Mouse (Mus musculus) c-Kit-positive CD71-positive TER-119-positive erythroid progenitor cells, embryonic 14.5 days (primary cell): ENCODE measurements around the gene Tmem255b.

Experiments used
- DNase-seq: peaks from one replicate; pipeline ENCODE4 v3.0.0-alpha.2; 2013; ENCODE audit warnings: low spot score

Tmem255b gene

GRCm38 (mm10) chr8:13434889-13435288 lies at the start of gene Tmem255b:
Gene Tmem255b (plus strand): TSS chr8:13435189.
- DNase-seq: no peak

DNA sequence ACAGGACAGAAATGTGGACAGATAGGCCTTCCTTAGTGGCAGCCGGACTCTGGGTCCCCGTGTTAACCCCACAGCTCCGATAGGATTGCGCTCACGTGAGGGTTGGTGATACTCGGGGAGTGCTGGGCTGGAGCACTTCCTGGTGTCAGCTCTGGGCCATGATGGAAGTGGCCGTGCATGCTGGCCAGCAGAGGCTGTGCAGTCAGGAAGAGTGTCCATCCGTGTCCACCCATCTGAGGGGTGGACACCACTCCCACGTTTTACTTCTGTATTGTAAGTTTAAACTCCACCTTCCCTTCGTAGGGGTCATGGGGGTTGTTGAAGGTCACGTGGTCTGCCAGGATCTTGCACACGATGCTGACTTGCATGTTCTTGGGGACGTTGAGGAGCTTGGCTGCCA lies 48.6 kb upstream of the Tmem255b start:
- no peak for DNase-seq

DNA sequence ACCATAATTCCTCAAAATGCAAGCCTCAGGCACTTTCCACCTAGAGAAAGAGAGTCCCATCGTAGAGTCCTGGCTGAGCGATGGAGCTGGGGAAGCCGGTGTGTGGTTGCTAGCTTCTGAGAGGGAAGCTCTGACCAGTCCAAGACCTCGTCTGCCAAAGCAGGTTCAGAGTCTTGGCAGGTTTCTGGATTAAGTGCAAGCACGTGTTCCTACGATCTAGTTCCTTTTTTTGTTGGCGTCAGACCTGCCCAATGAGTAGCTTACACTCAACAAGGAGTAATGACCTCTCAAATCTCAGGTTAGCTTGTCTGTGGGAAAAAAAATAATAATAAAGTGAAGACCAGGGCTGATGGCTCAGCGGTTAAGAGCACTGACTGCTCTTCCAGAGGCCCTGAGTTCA lies 47.3 kb upstream of the Tmem255b start:
- DNase-seq: no peak

GRCm38 (mm10) chr8:13388744-13389143 lies 46.2 kb upstream of the Tmem255b start:
- no peak for DNase-seq

GRCm38 (mm10) chr8:13393869-13394268 lies 41.1 kb upstream of the Tmem255b start:
- no peak for DNase-seq

DNA sequence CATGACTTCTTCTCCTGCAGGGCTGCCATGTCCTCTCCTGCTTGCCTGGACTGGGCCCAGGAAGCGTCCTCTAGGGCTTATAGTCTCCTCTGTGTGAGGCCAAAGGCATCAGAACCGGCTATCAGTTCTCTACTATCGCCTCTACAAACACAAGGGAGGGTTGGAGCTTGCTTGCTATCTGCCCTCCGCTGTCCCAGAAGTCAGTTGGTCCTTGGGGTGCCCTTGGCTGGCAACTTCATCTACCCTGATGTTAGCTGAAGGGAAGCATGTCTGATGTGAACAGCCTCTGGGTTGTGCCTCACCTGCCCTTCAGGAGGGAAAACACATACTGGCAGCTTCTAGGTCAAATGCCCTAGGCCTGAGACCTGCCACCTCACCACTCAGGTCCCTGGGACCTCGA lies 38.3 kb upstream of the Tmem255b start, which contains the start of gene Atp4b:
Gene Atp4b (minus strand): TSS at position 101 of the 400 bp plus-strand sequence.
- DNase-seq: no peak

GRCm38 (mm10) chr8:13403517-13403916 lies 31.5 kb upstream of the Tmem255b start:
- no peak for DNase-seq

DNA sequence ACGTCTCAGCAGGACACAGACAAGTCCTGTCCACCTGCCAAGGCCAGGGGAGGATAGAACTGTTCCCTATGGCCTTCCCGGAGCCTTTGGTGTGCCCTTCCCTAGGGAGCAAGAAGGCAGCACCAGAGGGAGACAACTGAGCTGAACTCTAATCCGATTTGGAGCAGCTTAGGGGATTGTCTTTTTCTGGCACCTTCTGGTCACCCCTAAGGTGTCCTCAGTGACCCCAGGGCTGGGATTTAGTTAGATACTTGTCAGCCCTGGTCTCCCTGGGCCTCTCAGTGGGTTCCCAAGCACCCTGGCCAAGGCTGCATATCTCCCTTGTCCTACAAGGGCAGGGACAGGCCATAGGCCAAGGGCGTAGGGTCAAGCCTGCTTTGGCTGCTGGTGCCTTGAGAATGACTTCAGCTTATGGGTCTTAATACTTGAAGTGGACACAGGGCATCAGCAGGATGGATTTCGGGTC lies 30.3 kb upstream of the Tmem255b start, which contains the start of gene Grk1:
Gene Grk1 (plus strand): TSS at position 416 of the 466 bp plus-strand sequence.
- no peak for DNase-seq

DNA sequence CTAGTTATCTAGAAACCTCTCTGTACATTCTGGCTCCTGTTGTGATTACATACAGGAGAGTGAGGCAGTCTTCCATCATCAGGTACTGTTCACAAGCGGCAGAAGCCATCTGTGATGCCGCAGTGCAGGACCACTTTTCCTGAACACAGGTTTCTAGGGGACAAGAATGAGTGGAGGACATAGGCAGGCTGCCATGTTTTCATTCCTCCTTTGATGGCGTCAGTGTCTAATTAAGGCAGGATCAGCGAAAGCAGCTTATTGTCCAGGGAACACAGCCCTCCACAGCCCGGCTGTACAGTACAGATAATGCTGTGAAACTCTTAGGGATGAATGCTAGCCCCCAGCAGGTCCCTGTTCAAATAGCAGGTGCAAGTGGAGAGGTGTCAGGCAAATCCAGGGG lies 29.0 kb upstream of the Tmem255b start:
- DNase-seq: no peak

DNA sequence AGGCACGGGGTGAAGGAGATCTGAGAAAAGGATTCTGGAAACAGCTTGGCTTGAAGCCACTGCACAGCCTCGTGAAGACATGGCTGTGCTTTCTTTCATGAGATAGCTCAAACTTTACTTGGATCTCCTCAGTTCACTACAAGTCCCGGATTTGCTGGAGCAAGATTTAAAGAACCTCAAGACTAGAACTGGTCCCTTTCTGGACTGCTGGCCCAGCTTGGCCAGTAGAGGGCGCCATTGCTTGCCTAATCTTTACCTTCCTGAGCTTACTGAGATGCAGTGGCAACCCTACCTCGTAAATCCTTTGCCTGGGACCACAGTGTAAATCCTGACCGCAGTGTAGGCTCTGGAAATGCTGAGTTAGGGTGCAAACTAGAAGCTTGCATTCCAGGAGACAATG lies 23.4 kb upstream of the Tmem255b start:
- DNase-seq: peak; percentile 48

- DNase-seq: peak; percentile 47
Observed at GRCm38 (mm10) chr8:13412891-13413558, 22.0 kb upstream of the Tmem255b start.

DNA sequence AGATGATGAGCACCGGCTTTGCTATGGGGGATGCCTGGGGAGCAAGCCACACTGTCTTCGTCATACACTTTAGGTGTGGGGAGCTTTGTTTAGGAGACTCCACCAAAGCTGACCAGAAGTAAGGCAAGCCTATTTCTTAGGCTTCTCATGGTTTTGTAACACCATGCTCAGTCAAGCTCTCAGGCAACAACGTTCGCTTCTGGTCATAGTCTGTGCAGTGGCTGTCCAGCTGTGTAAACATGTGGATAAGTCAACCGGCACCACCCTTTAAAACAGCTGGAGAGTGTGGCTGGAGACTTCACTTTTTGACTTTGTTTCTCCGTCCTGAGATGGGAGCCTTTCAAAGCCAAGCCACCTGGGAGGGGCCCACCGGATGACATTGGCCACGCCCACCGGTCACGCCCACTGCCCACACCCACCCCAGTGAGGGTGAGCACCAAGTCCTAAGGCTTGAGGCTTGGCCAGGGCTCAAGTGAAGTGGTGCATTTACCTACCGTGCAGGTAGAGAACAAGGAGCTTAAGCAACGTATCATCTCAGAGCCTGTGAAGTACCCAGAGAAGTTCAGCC lies 21.1 kb upstream of the Tmem255b start:
- DNase-seq: no peak

DNA sequence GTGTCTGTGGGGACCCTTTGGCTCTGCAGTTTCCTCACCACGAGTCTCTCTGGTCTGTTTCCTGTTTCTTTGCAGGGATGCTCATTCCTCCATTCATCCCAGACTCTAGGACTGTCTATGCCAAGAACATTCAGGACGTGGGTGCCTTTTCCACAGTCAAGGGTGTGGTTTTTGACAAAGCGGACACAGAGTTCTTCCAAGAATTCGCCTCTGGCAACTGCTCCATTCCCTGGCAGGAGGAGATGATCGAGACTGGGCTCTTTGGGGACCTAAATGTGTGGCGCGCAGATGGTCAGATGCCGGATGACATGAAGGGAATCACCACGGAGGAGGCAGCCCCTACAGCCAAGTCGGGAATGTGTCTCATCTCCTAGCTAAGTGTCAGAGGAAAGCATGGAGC lies 19.1 kb upstream of the Tmem255b start:
- DNase-seq: no peak

DNA sequence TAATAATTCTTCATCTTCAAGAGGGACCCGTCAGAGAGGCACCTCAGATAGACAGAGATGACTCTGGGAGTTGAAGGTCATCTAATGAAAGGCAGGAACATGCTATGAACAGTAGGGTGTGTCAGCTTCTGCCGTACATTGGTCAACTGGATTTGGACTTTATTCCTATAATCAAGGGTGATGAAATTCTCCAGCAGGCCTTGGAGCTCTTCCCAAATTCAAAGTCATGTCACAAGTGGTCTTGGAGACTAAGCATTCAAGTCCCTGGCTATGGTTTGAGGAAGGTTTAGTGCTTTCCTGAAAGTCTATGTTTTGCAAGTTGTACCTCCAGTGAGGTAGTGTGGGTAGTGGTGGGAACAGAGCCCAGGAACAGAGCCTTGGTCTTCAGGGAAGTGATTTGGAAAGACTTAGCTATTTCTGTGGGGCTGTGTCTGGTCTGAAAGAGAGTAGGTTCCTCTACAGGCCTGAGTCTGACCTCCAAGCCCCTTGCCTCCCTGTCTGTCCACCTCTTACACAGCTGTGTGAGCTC lies 15.8 kb upstream of the Tmem255b start:
- no peak for DNase-seq

DNA sequence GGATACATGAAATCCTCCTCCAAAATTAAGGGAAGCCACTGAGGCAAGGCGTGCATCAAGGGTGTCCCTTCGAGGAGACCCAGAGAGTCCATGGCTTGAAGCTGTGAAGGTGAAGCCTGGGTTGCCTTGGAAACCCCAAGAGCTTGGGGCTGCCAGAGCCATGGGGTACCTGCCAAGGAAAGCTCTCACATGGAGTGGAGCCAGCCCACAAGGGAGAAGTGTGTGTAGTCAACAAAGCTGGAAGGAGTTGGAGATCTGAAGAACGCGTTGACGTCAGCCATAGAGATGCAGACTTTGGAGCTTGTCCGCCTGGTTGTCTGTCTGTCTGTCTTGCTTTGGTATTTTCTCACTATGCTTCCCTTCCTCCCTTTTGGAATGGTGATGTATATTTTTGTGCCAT lies 14.0 kb upstream of the Tmem255b start:
- no peak for DNase-seq

DNA sequence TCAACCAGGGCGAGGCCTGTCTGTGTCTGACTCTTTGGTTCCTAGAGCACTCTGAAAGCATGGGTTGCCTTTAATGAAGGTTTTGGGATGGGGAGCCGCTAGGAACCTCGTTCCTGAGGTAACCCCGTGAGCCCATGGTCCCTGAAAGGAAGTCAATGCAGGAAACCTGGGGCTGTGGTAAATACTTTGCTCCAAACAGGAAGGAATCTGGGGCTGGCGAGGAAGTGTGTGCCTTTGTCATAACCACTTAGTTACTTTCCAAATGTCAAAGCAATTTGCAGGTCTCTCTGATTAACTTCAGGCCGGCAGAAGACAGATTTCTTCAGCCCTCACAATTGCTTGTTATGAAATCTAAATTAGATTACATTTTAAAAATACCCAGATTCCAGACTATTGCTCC lies 7.6 kb upstream of the Tmem255b start:
- no peak for DNase-seq

DNA sequence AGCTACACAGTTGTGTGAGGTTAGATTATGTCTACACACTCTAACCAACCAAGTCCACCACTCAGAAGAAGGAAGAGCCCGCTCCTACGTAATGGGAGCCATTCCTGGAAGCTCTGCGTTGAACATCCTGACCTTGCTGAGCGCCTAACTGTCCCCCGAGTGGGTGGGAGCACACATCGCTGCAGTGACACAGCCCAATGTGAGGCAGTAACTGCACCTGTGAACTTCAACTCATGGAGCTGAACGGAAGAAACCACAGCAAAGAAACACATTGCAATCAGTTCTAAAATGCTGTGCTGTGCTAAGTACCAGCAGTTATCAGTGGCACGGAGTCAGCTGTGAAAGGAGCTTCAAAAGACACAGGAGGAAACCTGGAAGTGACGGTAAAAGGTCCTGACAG lies 6.8 kb upstream of the Tmem255b start:
- no peak for DNase-seq

DNA sequence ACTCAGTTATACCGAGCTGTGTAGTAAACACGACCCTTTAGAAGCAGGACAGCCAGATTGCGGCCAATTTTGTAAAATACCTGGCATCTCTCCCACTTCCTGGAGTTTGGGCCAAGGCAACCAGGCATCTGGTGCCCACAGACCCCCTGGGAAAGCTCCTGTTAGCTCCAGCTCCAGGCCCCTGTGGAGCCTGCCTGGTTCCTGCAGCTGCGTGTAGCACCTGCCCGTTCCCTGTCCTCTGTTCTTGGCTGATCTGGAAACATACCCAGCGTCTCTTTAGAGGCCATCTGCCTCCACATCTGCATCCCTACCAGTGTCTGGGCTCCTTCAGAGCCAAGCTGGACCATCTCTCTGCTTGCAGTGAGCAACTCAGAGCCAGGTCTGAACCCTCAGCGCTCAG lies 4.6 kb upstream of the Tmem255b start:
- DNase-seq: no peak

DNA sequence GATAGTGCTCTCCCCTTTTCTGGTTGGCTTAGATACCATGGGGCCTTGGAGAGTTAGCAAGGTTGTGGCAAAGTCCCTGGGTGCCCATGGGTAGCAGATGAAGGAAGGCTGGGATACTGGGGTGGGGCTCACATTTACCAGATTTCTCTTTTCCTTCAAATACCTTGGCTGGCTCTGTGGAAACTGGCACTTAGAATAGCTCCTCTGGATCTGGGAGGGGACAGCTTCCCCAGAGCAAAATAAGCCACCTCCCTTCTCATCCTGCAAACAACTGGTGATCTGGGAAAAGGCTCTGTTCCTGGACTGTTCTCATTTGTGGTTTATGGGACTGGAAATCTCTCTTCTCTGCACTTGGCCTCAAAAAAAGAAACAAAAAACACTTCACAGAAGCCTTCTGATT lies 4.1 kb upstream of the Tmem255b start:
- DNase-seq: no peak

GRCm38 (mm10) chr8:13433130-13433529 lies 1.9 kb upstream of the Tmem255b start:
- DNase-seq: no peak

DNA sequence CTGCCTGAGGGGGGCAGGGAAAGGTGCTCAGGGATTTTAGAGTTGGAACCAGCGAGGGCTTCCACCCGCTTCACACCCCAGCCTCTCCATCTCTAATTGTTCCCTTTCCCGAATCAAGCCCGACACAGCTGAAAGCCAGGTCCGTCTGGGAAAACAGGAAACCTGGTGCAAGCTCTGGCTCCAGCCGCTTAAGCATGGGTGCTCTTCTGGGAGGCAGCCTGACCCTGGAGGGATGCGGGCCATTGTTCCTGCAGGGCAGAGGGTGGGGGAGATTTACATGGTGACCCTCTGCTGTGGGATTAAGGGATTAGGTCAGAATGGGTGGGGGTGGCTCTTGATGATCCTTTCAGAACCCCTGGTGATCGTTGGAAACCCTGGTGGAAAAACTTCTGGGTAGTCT lies 1.1 kb downstream of the Tmem255b start:
- DNase-seq: no peak

- DNase-seq: no peak
Observed at GRCm38 (mm10) chr8:13437531-13437930, 2.5 kb downstream of the Tmem255b start.

GRCm38 (mm10) chr8:13442152-13442551 lies 7.2 kb downstream of the Tmem255b start:
- DNase-seq: no peak

- no peak for DNase-seq
Observed at GRCm38 (mm10) chr8:13446456-13446855, 11.5 kb downstream of the Tmem255b start.
